Mouse (Mus musculus): Measurements from ENCODE around the gene Ei24.
A peak's percentile ranks its signal among the peaks of the same experiment; 100 is the strongest.

Ei24 gene

DNA sequence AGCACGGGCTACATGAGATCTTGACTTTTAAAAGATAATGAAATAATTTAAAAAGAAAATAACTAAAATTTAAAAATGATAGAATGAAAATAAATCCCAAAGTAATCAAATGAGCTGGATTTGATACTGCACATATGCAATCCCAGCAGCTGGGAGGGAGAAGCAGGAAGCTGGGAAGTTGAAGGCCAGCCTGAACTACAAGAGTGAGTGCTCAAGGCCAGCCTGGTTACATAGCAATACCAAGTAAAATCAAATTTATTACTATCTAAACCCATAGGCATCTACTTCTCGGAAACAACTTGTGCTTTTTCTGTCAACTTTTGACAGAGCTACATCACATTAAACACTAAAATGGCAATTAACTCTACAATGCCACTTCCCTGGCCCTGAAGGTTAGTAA is 13.3 kb downstream of the Ei24 start:
- no peak for DNase-seq

DNA sequence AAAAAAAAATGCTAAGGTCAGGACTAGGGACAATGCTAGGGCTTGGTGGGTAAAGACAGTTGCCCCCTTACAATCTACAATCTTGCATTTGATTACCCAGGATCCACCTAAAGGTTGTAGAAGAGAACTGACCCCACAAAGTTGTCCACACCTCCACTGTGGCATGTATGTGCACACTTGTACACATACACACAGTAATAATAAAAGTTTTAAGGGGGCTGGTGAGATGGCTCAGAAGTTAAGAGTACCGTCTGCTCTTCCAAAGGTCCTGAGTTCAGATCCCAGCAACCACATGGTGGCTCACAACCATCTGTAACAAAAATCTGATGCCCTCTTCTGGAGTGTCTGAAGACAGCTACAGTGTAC is 28.2 kb downstream of the Ei24 start:
- DNase-seq = peak; percentile 5 to 13

DNA sequence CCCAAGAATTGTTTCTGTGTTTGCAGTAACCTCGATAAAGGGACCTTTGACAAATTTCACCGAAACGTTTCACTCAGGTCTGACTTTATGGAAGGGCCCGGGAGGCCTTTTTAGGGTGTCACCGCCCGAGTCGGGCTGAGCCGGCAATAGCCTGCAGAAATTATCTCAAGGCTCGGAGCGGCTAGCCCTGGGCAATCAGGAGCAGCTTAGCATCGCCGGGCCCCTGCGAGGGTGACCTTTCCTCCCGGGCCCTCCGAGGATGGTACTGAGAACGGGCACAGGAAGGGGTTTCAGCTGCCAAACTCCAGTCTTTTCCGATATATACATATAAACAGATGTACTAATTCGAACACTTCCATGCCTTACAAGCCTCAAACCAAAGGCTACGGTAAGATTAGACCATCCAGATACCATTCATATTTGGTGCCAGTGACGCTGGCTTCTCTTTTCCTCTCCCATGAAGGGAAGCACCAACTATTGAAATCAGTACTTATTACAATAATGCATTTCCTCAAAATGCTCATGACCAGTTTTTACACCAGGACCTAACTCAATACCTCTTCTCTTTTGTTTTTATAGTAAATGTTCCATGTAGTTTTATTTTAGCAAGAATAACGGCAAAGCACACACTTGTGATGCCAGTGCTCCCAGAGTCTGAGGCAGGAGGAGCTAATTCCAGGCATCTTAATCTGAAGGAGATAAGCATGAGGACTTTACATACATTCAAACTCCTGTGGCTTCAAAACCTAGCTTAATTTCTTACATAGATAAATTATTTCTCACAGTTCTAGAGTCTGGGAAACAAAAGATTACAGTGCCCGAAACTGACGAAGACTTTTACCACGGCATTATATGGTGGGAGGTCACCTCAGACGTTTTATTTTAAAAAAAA is 28.8 kb downstream of the Ei24 start:
- no peak for DNase-seq

DNA sequence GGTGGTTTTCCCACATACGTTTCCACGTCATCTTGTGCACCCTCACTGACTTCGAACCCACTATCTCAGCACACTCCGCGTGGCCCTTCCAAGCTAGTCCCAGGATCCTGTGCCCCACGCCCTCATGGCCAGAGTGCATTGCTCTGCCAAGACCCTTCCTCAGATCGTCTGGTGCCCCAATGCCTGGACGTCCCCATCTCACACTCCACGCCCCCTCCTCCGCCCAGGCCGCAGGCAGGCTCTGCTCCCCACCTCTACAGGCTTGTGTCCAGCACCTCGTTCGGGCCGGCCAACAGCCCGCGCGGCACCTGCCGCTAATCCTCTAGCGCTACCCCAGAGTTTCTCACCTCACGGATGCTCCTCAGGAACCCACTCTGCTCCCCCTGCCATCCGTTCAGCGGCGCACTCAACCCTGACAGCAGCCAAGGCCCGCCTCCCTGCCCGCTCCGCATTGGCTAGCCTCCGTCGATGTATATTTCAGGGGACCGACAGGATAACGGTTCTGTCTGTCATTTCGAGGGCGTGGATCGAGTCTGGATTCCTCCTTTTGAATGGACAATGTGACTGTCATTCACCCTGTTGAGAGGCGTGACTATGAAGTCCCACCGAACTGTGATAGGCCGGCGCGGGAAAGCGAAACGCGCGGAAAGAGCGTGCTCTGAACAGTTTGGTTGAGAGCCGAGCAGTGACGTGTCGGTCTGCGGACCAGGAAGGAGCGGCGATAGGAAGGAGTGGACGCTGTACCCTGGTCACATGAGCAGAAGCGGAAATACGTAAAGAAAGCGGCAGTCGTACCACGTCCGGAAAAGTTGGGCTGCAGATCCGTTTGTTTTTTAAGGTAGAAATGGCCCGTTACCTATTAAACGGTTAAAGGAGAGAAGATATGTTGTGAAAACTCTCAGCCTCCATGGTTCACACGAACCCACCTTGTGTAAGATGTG is 29.7 kb downstream of the Ei24 start, which contains the start of gene Stt3a:
Gene Stt3a, minus strand, starts transcription at position 477 of the 941 bp plus-strand sequence.
- DNase-seq = peak; percentile 93 to 95

GRCm38 (mm10) chr9:36764378-36764777 is 32.8 kb downstream of the Ei24 start:
- no peak for DNase-seq
